Mouse (Mus musculus): ENCODE measurements at regions not wholly inside any gene's neighbourhood (a gene's known extent, or its start where the extent isn't known, plus 50 kb on each side); places are given as distances from the start of the nearest gene placed in this dataset.
A peak's percentile ranks its signal among the peaks of the same experiment; 100 is the strongest.
"Not testable (repeated sequence)": the region's sequence is repeated elsewhere in the genome, so short reads cannot be mapped to it uniquely, and the experiment has no call there.

DNA sequence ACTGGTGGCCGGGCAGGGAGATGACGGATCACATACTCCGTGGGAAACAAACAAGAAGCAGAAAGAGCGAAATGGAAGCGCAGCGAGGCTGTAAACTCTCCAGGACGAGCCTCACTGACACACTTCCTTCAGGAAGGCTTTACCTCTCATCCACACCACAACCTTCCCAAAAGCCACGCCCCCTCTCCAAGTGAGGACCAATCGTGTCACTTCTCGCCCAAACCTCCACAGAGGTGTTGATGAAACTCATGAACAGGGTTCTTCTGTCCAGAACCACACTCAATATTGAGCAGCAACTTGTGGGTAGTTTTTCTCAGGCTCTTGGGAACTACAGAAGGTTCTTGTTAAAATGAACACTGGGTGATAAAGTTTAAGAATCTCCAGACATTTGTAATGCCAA lies 127.3 kb downstream of the Cenpf start:
- no peaks in the 10 kb centered on the region for H3K36me3 ChIP-seq (ENCODE audit: control insufficient read depth, insufficient read depth, low read length)
- no peak overlapping the region for H3K4me3 ChIP-seq (ENCODE audit: control insufficient read depth, low read depth, low read length)
- H3K27me3 ChIP-seq (ENCODE audit: control insufficient read depth, insufficient read depth, low read length) = no peaks in the 10 kb centered on the region
- H3K27ac ChIP-seq (ENCODE audit: control insufficient read depth, insufficient read depth, low read depth, low read length) = no peak overlapping the region
- TF ChIP-seq CTCF (IDR thresholded peaks at IDR 0.05; ENCODE audit: control insufficient read depth, insufficient read depth, insufficient replicate concordance, low read depth, low read length) (no peak), POLR2A (IDR thresholded peaks at IDR 0.05; ENCODE audit: control insufficient read depth, low read depth, low read length) (no peak)
- no peaks in the 10 kb centered on the region for H3K4me1 ChIP-seq (ENCODE audit: control insufficient read depth, insufficient read depth, low read length)

DNA sequence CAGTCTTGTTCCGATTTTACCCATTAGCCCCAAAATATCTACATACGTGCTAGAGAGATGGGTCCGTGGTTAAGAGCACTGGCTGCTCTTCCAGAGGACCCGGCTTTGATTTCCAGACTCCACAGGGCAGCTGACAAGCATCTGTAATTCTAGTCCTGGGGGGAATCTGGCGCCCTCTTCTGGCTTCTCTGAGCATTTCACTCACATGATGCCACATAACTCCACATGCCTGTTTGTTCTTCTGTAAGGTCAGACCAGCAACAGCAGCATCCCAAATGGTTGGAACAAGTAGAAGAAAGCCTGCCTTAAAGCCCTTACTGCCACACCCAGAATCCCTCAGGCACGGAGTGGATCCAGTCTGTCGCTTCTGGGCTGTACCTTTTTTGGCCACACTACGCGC lies 137.0 kb downstream of the Cenpf start:
- Histone ChIP-seq H3K27me3 (ENCODE audit: control insufficient read depth, insufficient read depth, low read length) (no peaks in the 10 kb centered on the region), H3K27ac (ENCODE audit: control insufficient read depth, insufficient read depth, low read depth, low read length) (no peak overlapping the region), H3K36me3 (ENCODE audit: control insufficient read depth, insufficient read depth, low read length) (no peaks in the 10 kb centered on the region), H3K4me3 (ENCODE audit: control insufficient read depth, low read depth, low read length) (no peak overlapping the region), H3K4me1 (ENCODE audit: control insufficient read depth, insufficient read depth, low read length) (no peaks in the 10 kb centered on the region)
- TF ChIP-seq CTCF (IDR thresholded peaks at IDR 0.05; ENCODE audit: control insufficient read depth, insufficient read depth, insufficient replicate concordance, low read depth, low read length) = 0 out of 2 replicates have a peak, but pooled peaks have one; percentile 41
- TF ChIP-seq POLR2A (IDR thresholded peaks at IDR 0.05; ENCODE audit: control insufficient read depth, low read depth, low read length) = no peak

DNA sequence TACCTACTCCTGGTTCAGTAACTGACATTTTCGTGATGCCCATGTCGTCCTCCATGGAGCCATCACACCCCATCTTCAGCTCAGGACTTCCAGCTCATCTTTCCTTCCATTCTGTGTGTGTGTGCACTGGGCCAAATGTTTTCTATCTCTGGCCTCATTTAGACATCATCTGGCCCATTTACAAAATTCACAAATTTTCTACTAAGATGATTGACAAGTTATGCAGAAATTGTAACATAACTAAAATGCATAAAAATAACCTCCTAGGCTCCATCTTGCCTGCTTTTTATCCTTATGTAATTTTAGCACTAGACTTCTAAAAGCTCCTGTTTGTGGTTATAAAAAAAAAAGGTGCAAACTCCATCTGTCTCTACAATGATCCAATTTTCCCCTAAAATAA lies 130.8 kb upstream of the Kcnk2 start:
- Histone ChIP-seq H3K27ac (ENCODE audit: control insufficient read depth, insufficient read depth, low read depth, low read length) (no peak overlapping the region), H3K4me1 (ENCODE audit: control insufficient read depth, insufficient read depth, low read length) (no peaks in the 10 kb centered on the region), H3K27me3 (ENCODE audit: control insufficient read depth, insufficient read depth, low read length) (no peaks in the 10 kb centered on the region), H3K4me3 (ENCODE audit: control insufficient read depth, low read depth, low read length) (no peak overlapping the region), H3K36me3 (ENCODE audit: control insufficient read depth, insufficient read depth, low read length) (no peaks in the 10 kb centered on the region)
- TF ChIP-seq CTCF (IDR thresholded peaks at IDR 0.05; ENCODE audit: control insufficient read depth, insufficient read depth, insufficient replicate concordance, low read depth, low read length) (no peak), POLR2A (IDR thresholded peaks at IDR 0.05; ENCODE audit: control insufficient read depth, low read depth, low read length) (no peak)

DNA sequence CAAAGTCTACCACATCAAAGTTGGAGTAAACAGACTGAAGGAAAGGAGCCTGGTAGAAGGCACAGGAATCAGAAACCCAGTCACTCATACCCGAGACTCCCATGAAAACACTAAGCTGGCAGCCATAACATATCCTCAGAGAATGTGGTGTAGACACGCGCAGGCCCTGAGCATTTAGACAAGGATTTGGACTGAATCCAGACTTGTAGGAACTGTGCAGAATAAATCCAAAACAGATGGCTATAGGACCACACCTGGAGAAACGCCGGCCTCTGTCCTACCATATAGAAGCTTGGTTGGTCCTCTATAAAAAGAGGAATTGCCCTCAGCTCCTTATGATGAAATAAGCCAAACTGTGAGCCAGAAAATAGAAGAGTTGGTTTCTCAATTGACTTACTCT lies 124.3 kb upstream of the Kcnk2 start:
- H3K36me3 ChIP-seq (ENCODE audit: control insufficient read depth, insufficient read depth, low read length) = no peaks in the 10 kb centered on the region
- H3K27me3 ChIP-seq (ENCODE audit: control insufficient read depth, insufficient read depth, low read length) = no peaks in the 10 kb centered on the region
- H3K27ac ChIP-seq (ENCODE audit: control insufficient read depth, insufficient read depth, low read depth, low read length) = no peak overlapping the region
- H3K4me3 ChIP-seq (ENCODE audit: control insufficient read depth, low read depth, low read length) = no peak overlapping the region
- TF ChIP-seq POLR2A (IDR thresholded peaks at IDR 0.05; ENCODE audit: control insufficient read depth, low read depth, low read length) = no peak
- TF ChIP-seq CTCF (IDR thresholded peaks at IDR 0.05; ENCODE audit: control insufficient read depth, insufficient read depth, insufficient replicate concordance, low read depth, low read length) = no peak
- H3K4me1 ChIP-seq (ENCODE audit: control insufficient read depth, insufficient read depth, low read length) = no peaks in the 10 kb centered on the region

DNA sequence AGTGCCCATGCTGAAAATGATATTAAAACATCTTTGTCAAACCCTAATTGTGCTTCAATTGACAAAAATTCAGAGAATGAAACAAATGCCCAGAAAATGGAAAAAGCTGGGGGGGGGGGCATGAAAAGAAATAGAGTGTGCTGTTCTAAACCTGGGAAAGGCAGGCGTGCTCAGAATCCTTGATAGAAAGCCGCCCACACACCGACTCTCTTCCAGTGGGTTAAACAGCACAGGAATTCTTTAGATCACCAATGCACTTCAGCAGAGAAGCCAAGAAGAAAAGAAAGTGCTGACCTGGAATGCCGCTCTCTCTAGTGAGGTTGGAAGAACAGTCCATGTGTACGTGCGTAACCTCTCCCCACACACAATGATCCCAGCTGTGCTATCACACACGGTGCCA lies 113.4 kb upstream of the Kcnk2 start:
- no peak for TF ChIP-seq CTCF (IDR thresholded peaks at IDR 0.05; ENCODE audit: control insufficient read depth, insufficient read depth, insufficient replicate concordance, low read depth, low read length)
- no peak for TF ChIP-seq POLR2A (IDR thresholded peaks at IDR 0.05; ENCODE audit: control insufficient read depth, low read depth, low read length)
- no peak overlapping the region for H3K4me3 ChIP-seq (ENCODE audit: control insufficient read depth, low read depth, low read length)
- H3K36me3 ChIP-seq (ENCODE audit: control insufficient read depth, insufficient read depth, low read length) = no peaks in the 10 kb centered on the region
- no peaks in the 10 kb centered on the region for H3K27me3 ChIP-seq (ENCODE audit: control insufficient read depth, insufficient read depth, low read length)
- no peak overlapping the region for H3K27ac ChIP-seq (ENCODE audit: control insufficient read depth, insufficient read depth, low read depth, low read length)
- H3K4me1 ChIP-seq (ENCODE audit: control insufficient read depth, insufficient read depth, low read length) = no peaks in the 10 kb centered on the region

DNA sequence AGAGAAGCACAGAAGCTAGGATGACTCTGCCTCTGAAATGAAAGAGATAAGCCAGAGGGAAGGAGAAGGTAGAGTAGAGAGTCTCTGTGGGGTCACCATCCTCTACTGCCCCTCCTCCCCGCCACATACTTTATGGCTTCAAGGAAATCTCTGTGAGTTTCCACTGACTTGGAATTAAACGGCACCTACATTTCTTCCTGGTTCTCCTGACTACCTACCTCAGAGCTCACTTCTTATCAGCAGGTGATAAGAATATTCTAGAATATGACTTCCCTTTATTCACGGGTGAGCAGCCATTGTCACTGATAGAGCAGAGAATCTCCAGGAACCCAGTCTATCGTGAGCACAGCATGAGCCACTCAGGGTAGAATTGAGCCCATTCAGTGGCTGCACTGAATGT lies 111.3 kb upstream of the Kcnk2 start:
- Histone ChIP-seq H3K27ac (ENCODE audit: control insufficient read depth, insufficient read depth, low read depth, low read length) (no peak overlapping the region), H3K4me3 (ENCODE audit: control insufficient read depth, low read depth, low read length) (no peak overlapping the region), H3K4me1 (ENCODE audit: control insufficient read depth, insufficient read depth, low read length) (no peaks in the 10 kb centered on the region), H3K27me3 (ENCODE audit: control insufficient read depth, insufficient read depth, low read length) (no peaks in the 10 kb centered on the region), H3K36me3 (ENCODE audit: control insufficient read depth, insufficient read depth, low read length) (no peaks in the 10 kb centered on the region)
- TF ChIP-seq POLR2A (IDR thresholded peaks at IDR 0.05; ENCODE audit: control insufficient read depth, low read depth, low read length) (no peak), CTCF (IDR thresholded peaks at IDR 0.05; ENCODE audit: control insufficient read depth, insufficient read depth, insufficient replicate concordance, low read depth, low read length) (no peak)

DNA sequence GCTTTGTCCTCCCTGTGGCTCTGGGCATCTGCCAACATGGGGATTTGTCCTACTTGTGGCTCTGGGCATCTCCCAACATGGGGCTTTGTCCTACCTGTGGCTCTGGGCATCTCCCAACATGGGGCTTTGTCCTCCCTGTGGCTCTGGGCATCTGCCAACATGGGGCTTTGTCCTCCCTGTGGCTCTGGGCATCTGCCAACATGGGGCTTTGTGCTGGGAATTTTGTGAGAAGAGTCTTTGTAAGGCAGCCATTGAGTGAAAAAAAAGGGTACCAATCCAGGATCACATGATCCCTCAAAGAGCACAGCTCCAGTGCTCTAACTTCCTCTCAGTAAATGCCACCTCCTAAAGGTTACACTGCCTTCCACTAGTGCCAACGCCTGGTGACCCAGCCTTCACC lies 105.2 kb upstream of the Kcnk2 start:
- not testable (repeated sequence) for H3K36me3 ChIP-seq (ENCODE audit: control insufficient read depth, insufficient read depth, low read length); H3K27ac ChIP-seq (ENCODE audit: control insufficient read depth, insufficient read depth, low read depth, low read length); H3K4me3 ChIP-seq (ENCODE audit: control insufficient read depth, low read depth, low read length); H3K4me1 ChIP-seq (ENCODE audit: control insufficient read depth, insufficient read depth, low read length); H3K27me3 ChIP-seq (ENCODE audit: control insufficient read depth, insufficient read depth, low read length)

DNA sequence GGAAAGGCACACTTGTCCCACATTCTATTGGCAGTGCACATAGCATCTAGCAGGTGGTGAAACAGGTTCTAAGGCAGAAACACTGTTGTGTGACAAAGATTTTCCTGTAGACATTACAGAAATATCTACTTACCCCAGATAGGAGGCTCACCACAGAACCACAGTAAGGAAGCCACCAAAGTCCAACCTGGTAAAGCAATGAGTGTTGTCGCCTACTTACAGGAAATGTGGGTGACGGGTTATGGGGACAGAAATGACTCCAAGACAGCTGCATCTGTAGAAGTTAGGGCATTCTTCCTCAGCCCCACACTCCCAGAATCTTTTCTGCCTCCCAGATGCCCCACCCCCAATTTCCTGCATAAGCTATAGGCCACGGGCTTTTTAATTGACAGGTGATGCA lies 97.6 kb upstream of the Kcnk2 start:
- TF ChIP-seq POLR2A (IDR thresholded peaks at IDR 0.05; ENCODE audit: control insufficient read depth, low read depth, low read length) = no peak
- no peak for TF ChIP-seq CTCF (IDR thresholded peaks at IDR 0.05; ENCODE audit: control insufficient read depth, insufficient read depth, insufficient replicate concordance, low read depth, low read length)

More for the DNA sequence above, 97.6 kb upstream of the Kcnk2 start:
- Histone ChIP-seq H3K4me3 (ENCODE audit: control insufficient read depth, low read depth, low read length) (no peak overlapping the region), H3K36me3 (ENCODE audit: control insufficient read depth, insufficient read depth, low read length) (no peaks in the 10 kb centered on the region), H3K27me3 (ENCODE audit: control insufficient read depth, insufficient read depth, low read length) (no peaks in the 10 kb centered on the region), H3K4me1 (ENCODE audit: control insufficient read depth, insufficient read depth, low read length) (no peaks in the 10 kb centered on the region), H3K27ac (ENCODE audit: control insufficient read depth, insufficient read depth, low read depth, low read length) (no peak overlapping the region)

All from testis, adult 2 months (tissue).